Mouse (Mus musculus): ENCODE results near the gene Clec16a. TPM values are rescaled to one million over a fixed set of nuclear protein-coding genes. Genes with fewer than 3 reads are reported as not detected.

The Clec16a gene
- polyA plus RNA-seq, 1 experiment from 2014 or later = 69.0 TPM

GRCm38 (mm10) chr16:10520908-10521614 lies 24.1 kb upstream of the Clec16a start:
- 34% methylated on average over 2 of the region's 2 CpGs for WGBS
- H3K9ac ChIP-seq = no peak overlapping the region
- H3K27ac ChIP-seq (replicated peaks) = no peak overlapping the region
- H3K27me3 ChIP-seq = no peaks in the 10 kb centered on the region
- H3K36me3 ChIP-seq = no peaks in the 10 kb centered on the region
- peak; percentile 80 for ATAC-seq (ENCODE audit: low read depth)
- no peak overlapping the region for H3K4me2 ChIP-seq
- no peaks in the 10 kb centered on the region for H3K9me3 ChIP-seq
- no peak overlapping the region for H3K4me3 ChIP-seq
- no peaks in the 10 kb centered on the region; the same call in 1 of the 2 replicates for H3K4me1 ChIP-seq (replicated peaks)

- WGBS = 75% methylated on average over 1 of the region's 1 CpGs
Measured at GRCm38 (mm10) chr16:10522811-10523210, 22.3 kb upstream of the Clec16a start.

GRCm38 (mm10) chr16:10523650-10524049 lies 21.5 kb upstream of the Clec16a start:
- no peaks in the 10 kb centered on the region for H3K36me3 ChIP-seq
- H3K27ac ChIP-seq (replicated peaks) = no peak overlapping the region
- H3K9ac ChIP-seq = no peak overlapping the region
- no peak for ATAC-seq (ENCODE audit: low read depth)
- H3K9me3 ChIP-seq = no peaks in the 10 kb centered on the region
- no peak overlapping the region for H3K4me3 ChIP-seq
- WGBS = 86% methylated on average over 8 of the region's 8 CpGs
- no peaks in the 10 kb centered on the region for H3K27me3 ChIP-seq
- no peak overlapping the region for H3K4me2 ChIP-seq
- H3K4me1 ChIP-seq (replicated peaks) = no peaks in the 10 kb centered on the region; the same call in 1 of the 2 replicates

More at GRCm38 (mm10) chr16:10522811-10523210, 22.3 kb upstream of the Clec16a start:
- Histone ChIP-seq H3K27ac (replicated peaks) (no peak overlapping the region), H3K27me3 (no peaks in the 10 kb centered on the region), H3K4me1 (replicated peaks) (no peaks in the 10 kb centered on the region; the same call in 1 of the 2 replicates), H3K4me2 (no peak overlapping the region), H3K9ac (no peak overlapping the region), H3K4me3 (no peak overlapping the region), H3K36me3 (no peaks in the 10 kb centered on the region), H3K9me3 (no peaks in the 10 kb centered on the region)
- no peak for ATAC-seq (ENCODE audit: low read depth)

- H3K27ac ChIP-seq (replicated peaks) = no peak overlapping the region
- H3K27me3 ChIP-seq = no peaks in the 10 kb centered on the region
- no peak overlapping the region for H3K4me2 ChIP-seq
- 93% methylated on average over 4 of the region's 4 CpGs for WGBS
- H3K4me3 ChIP-seq = no peak overlapping the region
- ATAC-seq (ENCODE audit: low read depth) = no peak
- H3K9ac ChIP-seq = no peak overlapping the region
- H3K4me1 ChIP-seq (replicated peaks) = no peaks in the 10 kb centered on the region; the same call in 1 of the 2 replicates
- peaks cover 14% of the 10 kb centered on the region for H3K36me3 ChIP-seq
- no peaks in the 10 kb centered on the region for H3K9me3 ChIP-seq
Measured at GRCm38 (mm10) chr16:10524866-10525609, 20.1 kb upstream of the Clec16a start.

- H3K9me3 ChIP-seq = no peaks in the 10 kb centered on the region
- H3K27me3 ChIP-seq = no peaks in the 10 kb centered on the region
- H3K27ac ChIP-seq (replicated peaks) = no peak overlapping the region
- no peak for ATAC-seq (ENCODE audit: low read depth)
- H3K4me3 ChIP-seq = no peak overlapping the region
- H3K36me3 ChIP-seq = peaks cover 19% of the 10 kb centered on the region
- no peak overlapping the region for H3K9ac ChIP-seq
- 66% methylated on average over 2 of the region's 2 CpGs for WGBS
- H3K4me1 ChIP-seq (replicated peaks) = no peaks in the 10 kb centered on the region; the same call in 1 of the 2 replicates
- no peak overlapping the region for H3K4me2 ChIP-seq
Measured at GRCm38 (mm10) chr16:10525610-10525980, 19.5 kb upstream of the Clec16a start.

GRCm38 (mm10) chr16:10527046-10527644 lies 18.0 kb upstream of the Clec16a start:
- no peak overlapping the region for H3K4me3 ChIP-seq
- no peak overlapping the region for H3K9ac ChIP-seq
- H3K4me1 ChIP-seq (replicated peaks) = no peaks in the 10 kb centered on the region
- peaks cover 28% of the 10 kb centered on the region for H3K36me3 ChIP-seq
- no peak for ATAC-seq (ENCODE audit: low read depth)
- no peak overlapping the region for H3K4me2 ChIP-seq
- H3K27me3 ChIP-seq = no peaks in the 10 kb centered on the region
- 77% methylated on average over 6 of the region's 6 CpGs for WGBS
- no peak overlapping the region for H3K27ac ChIP-seq (replicated peaks)
- no peaks in the 10 kb centered on the region for H3K9me3 ChIP-seq

- no peak for ATAC-seq (ENCODE audit: low read depth)
- Histone ChIP-seq H3K9ac (0 out of 2 replicates have a peak overlapping the region, but pooled peaks have one; percentile 5), H3K27me3 (no peaks in the 10 kb centered on the region), H3K36me3 (peaks cover 28% of the 10 kb centered on the region), H3K4me1 (replicated peaks) (no peaks in the 10 kb centered on the region), H3K4me3 (no peak overlapping the region), H3K27ac (replicated peaks) (no peak overlapping the region), H3K4me2 (no peak overlapping the region), H3K9me3 (no peaks in the 10 kb centered on the region)
- 76% methylated on average over 3 of the region's 3 CpGs for WGBS
Measured at GRCm38 (mm10) chr16:10528382-10528781, 16.8 kb upstream of the Clec16a start.

- Histone ChIP-seq H3K4me1 (replicated peaks) (0 out of 2 replicates have a peak, but pooled peaks cover 6% of the 10 kb centered on the region), H3K27ac (replicated peaks) (no peak overlapping the region), H3K9me3 (no peaks in the 10 kb centered on the region), H3K27me3 (no peaks in the 10 kb centered on the region), H3K36me3 (peaks cover 35% of the 10 kb centered on the region), H3K4me2 (no peak overlapping the region), H3K4me3 (no peak overlapping the region), H3K9ac (no peak overlapping the region)
- 93% methylated on average over 4 of the region's 4 CpGs for WGBS
- no peak for ATAC-seq (ENCODE audit: low read depth)
Measured at GRCm38 (mm10) chr16:10530179-10530578, 15.0 kb upstream of the Clec16a start.

- no peaks in the 10 kb centered on the region for H3K27me3 ChIP-seq
- H3K36me3 ChIP-seq = peaks cover 34% of the 10 kb centered on the region
- no peak overlapping the region for H3K9ac ChIP-seq
- no peaks in the 10 kb centered on the region for H3K9me3 ChIP-seq
- no peak overlapping the region for H3K4me2 ChIP-seq
- H3K4me3 ChIP-seq = no peak overlapping the region
- WGBS = 89% methylated on average over 4 of the region's 4 CpGs
- ATAC-seq (ENCODE audit: low read depth) = no peak
- H3K4me1 ChIP-seq (replicated peaks) = peaks cover 14% of the 10 kb centered on the region
- no peak overlapping the region for H3K27ac ChIP-seq (replicated peaks)
Measured at GRCm38 (mm10) chr16:10533781-10534180, 11.4 kb upstream of the Clec16a start.

GRCm38 (mm10) chr16:10534567-10534966 lies 10.6 kb upstream of the Clec16a start:
- Histone ChIP-seq H3K27me3 (no peaks in the 10 kb centered on the region), H3K4me1 (replicated peaks) (peaks cover 22% of the 10 kb centered on the region), H3K27ac (replicated peaks) (no peak overlapping the region), H3K4me3 (no peak overlapping the region), H3K4me2 (no peak overlapping the region), H3K36me3 (peaks cover 26% of the 10 kb centered on the region), H3K9me3 (no peaks in the 10 kb centered on the region), H3K9ac (no peak overlapping the region)
- 72% methylated on average over 7 of the region's 7 CpGs for WGBS
- no peak for ATAC-seq (ENCODE audit: low read depth)

- 85% methylated on average over 5 of the region's 5 CpGs for WGBS
- H3K4me1 ChIP-seq (replicated peaks) = peaks cover 39% of the 10 kb centered on the region
- no peak for ATAC-seq (ENCODE audit: low read depth)
Measured at GRCm38 (mm10) chr16:10536323-10536722, 8.8 kb upstream of the Clec16a start.

GRCm38 (mm10) chr16:10536961-10537360 lies 8.2 kb upstream of the Clec16a start:
- 87% methylated on average over 3 of the region's 3 CpGs for WGBS

More at GRCm38 (mm10) chr16:10536323-10536722, 8.8 kb upstream of the Clec16a start:
- Histone ChIP-seq H3K9ac (no peak overlapping the region), H3K4me3 (no peak overlapping the region), H3K9me3 (no peaks in the 10 kb centered on the region), H3K27me3 (no peaks in the 10 kb centered on the region), H3K27ac (replicated peaks) (no peak overlapping the region), H3K4me2 (no peak overlapping the region), H3K36me3 (peaks cover 13% of the 10 kb centered on the region; the same call in 1 of the 2 replicates)

More at GRCm38 (mm10) chr16:10536961-10537360, 8.2 kb upstream of the Clec16a start:
- no peaks in the 10 kb centered on the region for H3K27me3 ChIP-seq
- 0 out of 2 replicates have a peak, but pooled peaks cover 7% of the 10 kb centered on the region for H3K36me3 ChIP-seq
- H3K4me3 ChIP-seq = no peak overlapping the region
- peaks cover 46% of the 10 kb centered on the region for H3K4me1 ChIP-seq (replicated peaks)
- ATAC-seq (ENCODE audit: low read depth) = no peak
- no peak overlapping the region for H3K9ac ChIP-seq
- H3K9me3 ChIP-seq = no peaks in the 10 kb centered on the region
- no peak overlapping the region for H3K27ac ChIP-seq (replicated peaks)
- no peak overlapping the region for H3K4me2 ChIP-seq

Data from neural tube, embryonic 13.5 days (tissue).